Mouse (Mus musculus) small intestine, adult 2 months (tissue): ENCODE data around the gene Dock1.

Source experiments
- CTCF ChIP-seq: fragments of 200-500 bp; IDR thresholded peaks from 2 replicates; pipeline ENCODE4 v1.5.1; 2012; ENCODE audit warnings: low read depth, mild to moderate bottlenecking, control low read depth, inconsistent platforms, low read length, moderate library complexity, mixed read lengths; ENCODE audit not compliant: insufficient replicate concordance, insufficient read length; ENCODE audit errors: extremely low read depth
- POLR2A ChIP-seq: fragments of 200-500 bp; IDR thresholded peaks from 2 replicates; pipeline ENCODE4 v1.6.1; 2012; ENCODE audit warnings: low read depth, mild to moderate bottlenecking, control low read depth, inconsistent platforms, low read length, moderate library complexity

- TF ChIP-seq POLR2A (no peak), CTCF (no peak)
Measured at GRCm38 (mm10) chr7:134711576-134711975, 41.1 kb downstream of the Dock1 start.
